Mouse (Mus musculus): ENCODE measurements around the gene Stat5b. TPM values are rescaled to one million over a fixed set of nuclear protein-coding genes. Genes with fewer than 3 reads are reported as not detected.

The Stat5b gene
- polyA plus RNA-seq, 1 experiment from 2014 or later = 26.8 TPM

DNA sequence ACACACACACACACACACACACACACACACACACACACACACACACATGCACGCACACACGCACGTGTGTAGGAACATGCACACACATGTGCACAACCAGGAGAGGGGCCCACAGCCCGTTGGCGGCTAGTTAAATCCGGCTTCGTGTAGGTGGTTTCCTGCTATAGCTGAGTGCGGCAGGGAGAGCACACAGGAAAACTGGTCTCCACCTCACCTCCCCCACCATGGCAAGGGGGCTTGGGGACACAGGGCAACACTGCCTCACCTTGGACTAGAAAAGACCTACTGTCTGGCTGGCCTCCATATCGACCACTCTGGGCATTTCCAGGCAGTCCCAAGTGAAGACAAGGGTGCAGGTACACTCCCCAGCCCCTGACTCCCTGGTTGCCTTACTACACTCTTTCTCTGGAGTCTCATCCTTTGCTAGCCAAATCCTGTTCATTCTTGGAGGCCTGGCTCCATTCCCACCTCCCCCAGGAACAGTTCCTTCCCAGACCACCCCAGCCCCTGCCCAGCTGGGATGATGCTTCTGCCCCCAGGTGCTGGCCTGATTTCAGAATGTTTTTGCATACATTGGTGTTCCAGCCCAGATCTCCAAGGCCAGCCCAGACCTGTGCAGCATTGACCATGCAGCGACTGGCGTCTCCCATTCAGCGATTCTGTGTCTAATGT lies 96.4 kb downstream of the Stat5b start:
- ChIA-PET POLR2A (no interaction called here), CTCF (no interaction called here)
- ATAC-seq (no peak), DNase-seq (ENCODE audit: low read depth, low spot score) (no peak)
- in situ Hi-C loops (cut with MboI; ENCODE audit: low pct_unique_long_range_greater_than_20kb) = no loop called here
- no peak for TF ChIP-seq CTCF (IDR thresholded peaks at IDR 0.05)
- peaks cover 12% of the 10 kb centered on the region for H3K27me3 ChIP-seq

GRCm38 (mm10) chr11:100752294-100752693 lies 98.2 kb downstream of the Stat5b start:
- TF ChIP-seq CTCF (IDR thresholded peaks at IDR 0.05) = no peak
- H3K27me3 ChIP-seq = peaks cover 4% of the 10 kb centered on the region
- in situ Hi-C loops (cut with MboI; ENCODE audit: low pct_unique_long_range_greater_than_20kb) = no loop called here
- POLR2A ChIA-PET = no interaction called here
- CTCF ChIA-PET = interaction anchor here (1.2 to 1.7 kb wide), 2 partner anchors 10 to 13 kb away, joined by 4 to 5 read pairs; no protein-coding TSS in a partner anchor
- ATAC-seq (no peak), DNase-seq (ENCODE audit: low read depth, low spot score) (no peak)

DNA sequence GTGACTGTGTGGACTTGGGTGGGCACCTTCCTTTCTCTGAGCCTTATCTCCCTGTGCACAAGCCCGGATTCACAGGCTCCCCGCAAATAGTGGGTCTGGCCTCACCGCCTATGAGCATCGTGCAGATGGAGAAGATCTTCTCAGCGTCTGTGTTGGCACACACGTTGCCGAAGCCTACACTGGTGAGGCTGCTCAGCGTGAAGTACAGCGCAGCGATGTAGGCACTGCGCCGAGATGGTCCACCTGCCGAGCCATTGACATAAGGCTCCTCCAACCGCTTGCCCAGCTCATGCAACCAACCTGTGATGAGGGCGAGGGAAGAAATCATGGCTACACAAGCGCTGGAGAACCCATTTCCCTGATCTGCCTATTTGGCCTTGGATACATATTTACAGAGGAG lies 100.4 kb downstream of the Stat5b start:
- ChIA-PET CTCF (no interaction called here), POLR2A (no interaction called here)
- ATAC-seq (no peak), DNase-seq (ENCODE audit: low read depth, low spot score) (no peak)
- in situ Hi-C loops (cut with MboI; ENCODE audit: low pct_unique_long_range_greater_than_20kb) = no loop called here
- H3K27me3 ChIP-seq = no peaks in the 10 kb centered on the region
- TF ChIP-seq CTCF (IDR thresholded peaks at IDR 0.05) = no peak

DNA sequence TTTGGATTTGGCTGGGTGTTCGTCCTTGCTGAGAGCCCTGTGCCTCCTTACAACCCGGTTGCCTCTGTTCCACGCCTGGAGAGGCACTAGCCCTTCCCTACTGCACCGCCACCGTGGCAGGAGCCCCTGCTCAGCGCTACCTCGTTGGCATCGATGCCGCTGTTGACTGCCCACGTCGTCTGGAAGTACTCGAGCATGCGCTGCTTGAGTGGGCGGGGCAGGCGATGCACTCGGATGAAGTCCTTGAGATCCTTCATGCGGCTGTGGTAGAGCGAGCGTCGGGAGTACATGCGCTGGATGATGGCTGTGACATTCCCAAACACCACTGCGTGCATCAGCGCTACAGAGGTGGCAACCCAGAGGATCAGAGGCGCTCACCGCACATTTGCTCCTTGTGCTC lies 101.1 kb downstream of the Stat5b start:
- no peak for TF ChIP-seq CTCF (IDR thresholded peaks at IDR 0.05)
- no peak for DNase-seq (ENCODE audit: low read depth, low spot score)
- CTCF ChIA-PET = no interaction called here
- in situ Hi-C loops (cut with MboI; ENCODE audit: low pct_unique_long_range_greater_than_20kb) = loop anchor here (10.0 kb wide), 1 partner anchor 205 kb away; no protein-coding TSS in a partner anchor
- ATAC-seq = no peak
- H3K27me3 ChIP-seq = no peaks in the 10 kb centered on the region
- POLR2A ChIA-PET = no interaction called here

GRCm38 (mm10) chr11:100748620-100749019 lies 101.9 kb downstream of the Stat5b start:
- H3K27me3 ChIP-seq = no peaks in the 10 kb centered on the region
- DNase-seq (ENCODE audit: low read depth, low spot score) (no peak), ATAC-seq (no peak)
- TF ChIP-seq CTCF (IDR thresholded peaks at IDR 0.05) = no peak
- ChIA-PET CTCF (no interaction called here), POLR2A (no interaction called here)
- in situ Hi-C loops (cut with MboI; ENCODE audit: low pct_unique_long_range_greater_than_20kb) = loop anchor here (10.0 kb wide), 1 partner anchor 206 kb away; no protein-coding TSS in a partner anchor

GRCm38 (mm10) chr11:100747114-100747513 lies 103.4 kb downstream of the Stat5b start:
- no peaks in the 10 kb centered on the region for H3K27me3 ChIP-seq
- DNase-seq (ENCODE audit: low read depth, low spot score) (no peak), ATAC-seq (no peak)
- ChIA-PET POLR2A (no interaction called here), CTCF (no interaction called here)
- no peak for TF ChIP-seq CTCF (IDR thresholded peaks at IDR 0.05)
- in situ Hi-C loops (cut with MboI; ENCODE audit: low pct_unique_long_range_greater_than_20kb) = loop anchor here (10.0 kb wide), 1 partner anchor 208 kb away; no protein-coding TSS in a partner anchor

DNA sequence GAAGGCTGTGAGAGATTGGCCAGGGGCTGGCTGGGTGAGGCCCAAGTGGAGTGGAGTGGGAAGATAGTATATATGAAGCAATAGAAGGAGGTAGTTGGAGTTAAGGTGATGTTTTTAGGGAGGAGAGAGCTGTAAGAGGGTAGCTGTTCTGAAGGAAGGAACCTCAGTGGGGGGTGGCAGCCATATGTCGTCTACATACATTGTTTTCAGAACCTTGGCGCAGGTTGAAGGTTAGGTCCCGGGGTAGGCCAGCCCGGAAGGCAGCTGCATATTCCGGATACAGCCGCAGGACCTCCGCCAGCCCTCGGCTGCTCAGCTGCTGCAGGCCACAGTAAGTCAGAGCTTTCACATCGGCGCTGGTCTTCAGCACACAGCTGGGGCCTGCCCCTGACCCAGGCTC lies 104.0 kb downstream of the Stat5b start:
- ChIA-PET CTCF (no interaction called here), POLR2A (no interaction called here)
- no peaks in the 10 kb centered on the region for H3K27me3 ChIP-seq
- TF ChIP-seq CTCF (IDR thresholded peaks at IDR 0.05) = no peak
- in situ Hi-C loops (cut with MboI; ENCODE audit: low pct_unique_long_range_greater_than_20kb) = loop anchor here (10.0 kb wide), 1 partner anchor 208 kb away; no protein-coding TSS in a partner anchor
- DNase-seq (ENCODE audit: low read depth, low spot score) = no peak
- no peak for ATAC-seq

DNA sequence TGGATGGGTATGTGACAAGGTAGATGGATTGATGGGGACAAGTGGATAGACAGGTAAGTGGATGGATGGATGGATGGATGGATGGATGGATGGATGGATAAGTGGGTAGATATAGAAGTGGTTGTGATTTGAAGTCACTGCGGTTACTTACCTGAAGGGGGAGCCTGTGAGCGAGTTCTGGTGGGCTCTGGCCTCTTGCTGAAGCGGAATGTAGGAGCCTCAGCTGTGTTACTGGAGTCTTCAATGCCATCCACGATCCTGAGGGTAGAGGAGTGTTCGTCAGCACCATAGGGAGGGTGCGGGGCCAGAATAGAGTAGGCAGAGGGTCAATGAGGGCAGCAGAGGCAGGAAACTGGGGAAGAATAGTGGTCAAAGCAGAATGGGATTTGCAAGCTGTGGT lies 105.4 kb downstream of the Stat5b start:
- no peak for TF ChIP-seq CTCF (IDR thresholded peaks at IDR 0.05)
- in situ Hi-C loops (cut with MboI; ENCODE audit: low pct_unique_long_range_greater_than_20kb) = loop anchor here (10.0 kb wide), 1 partner anchor 210 kb away; no protein-coding TSS in a partner anchor
- no peaks in the 10 kb centered on the region for H3K27me3 ChIP-seq
- ChIA-PET CTCF (interaction anchor here (0.9 kb wide), 1 partner anchor 213 kb away, joined by 3 read pairs; no protein-coding TSS in a partner anchor), POLR2A (interaction anchor here (0.7 kb wide), 1 partner anchor 23 kb away, joined by 3 read pairs; no protein-coding TSS in a partner anchor)
- ATAC-seq = no peak
- DNase-seq (ENCODE audit: low read depth, low spot score) = no peak

DNA sequence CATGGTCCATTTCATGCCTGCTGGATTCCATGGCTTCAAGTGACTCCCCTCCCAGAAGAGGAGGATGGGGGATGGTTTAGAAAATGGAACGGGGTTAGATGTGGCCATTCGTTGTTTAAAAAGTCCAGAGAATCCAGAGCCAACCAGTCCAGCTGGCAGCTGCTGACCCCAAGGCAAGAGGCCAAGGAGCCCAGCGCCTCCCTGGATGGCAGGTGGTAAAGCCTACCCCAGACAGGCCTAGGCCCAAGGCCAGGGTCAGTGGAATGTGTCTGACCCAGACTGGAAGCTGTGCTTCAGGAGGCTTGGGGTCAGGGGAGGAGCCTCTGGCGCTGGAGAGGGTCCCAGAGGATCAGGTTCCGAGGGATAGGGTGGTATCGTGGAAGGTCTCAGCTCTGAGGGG lies 109.2 kb downstream of the Stat5b start:
- DNase-seq (ENCODE audit: low read depth, low spot score) (no peak), ATAC-seq (no peak)
- POLR2A ChIA-PET = no interaction called here
- in situ Hi-C loops (cut with MboI; ENCODE audit: low pct_unique_long_range_greater_than_20kb) = loop anchor here (10.0 kb wide), 1 partner anchor 213 kb away; no protein-coding TSS in a partner anchor
- no peak for TF ChIP-seq CTCF (IDR thresholded peaks at IDR 0.05)
- CTCF ChIA-PET = interaction anchor here (1.4 kb wide), 1 partner anchor 12 kb away, joined by 4 read pairs; no protein-coding TSS in a partner anchor
- no peaks in the 10 kb centered on the region for H3K27me3 ChIP-seq

DNA sequence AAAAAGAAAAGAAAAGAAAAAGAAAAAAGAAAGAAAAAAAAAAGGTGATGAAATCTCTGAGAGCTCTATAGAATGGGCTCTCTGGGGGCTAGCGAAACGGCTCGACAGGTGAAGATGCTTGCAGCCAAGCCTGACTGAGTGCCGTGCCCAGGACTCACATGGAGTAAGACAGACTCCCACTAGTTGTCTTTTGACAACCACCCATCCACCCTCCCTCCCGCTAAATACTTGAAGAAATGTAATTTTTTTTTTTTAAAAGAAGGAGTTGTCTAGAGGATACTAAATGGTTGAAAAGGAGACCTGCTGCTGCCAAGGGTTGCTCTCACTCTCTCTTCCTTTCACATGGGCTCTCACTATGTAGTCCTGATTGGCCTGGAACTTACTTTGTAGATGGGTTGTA lies 111.8 kb downstream of the Stat5b start:
- CTCF ChIA-PET = interaction anchor here (1.9 kb wide), 1 partner anchor 13 kb away, joined by 5 read pairs; no protein-coding TSS in a partner anchor
- in situ Hi-C loops (cut with MboI; ENCODE audit: low pct_unique_long_range_greater_than_20kb) = no loop called here
- ATAC-seq (no peak), DNase-seq (ENCODE audit: low read depth, low spot score) (no peak)
- no peaks in the 10 kb centered on the region for H3K27me3 ChIP-seq
- TF ChIP-seq CTCF (IDR thresholded peaks at IDR 0.05) = no peak
- POLR2A ChIA-PET = no interaction called here

DNA sequence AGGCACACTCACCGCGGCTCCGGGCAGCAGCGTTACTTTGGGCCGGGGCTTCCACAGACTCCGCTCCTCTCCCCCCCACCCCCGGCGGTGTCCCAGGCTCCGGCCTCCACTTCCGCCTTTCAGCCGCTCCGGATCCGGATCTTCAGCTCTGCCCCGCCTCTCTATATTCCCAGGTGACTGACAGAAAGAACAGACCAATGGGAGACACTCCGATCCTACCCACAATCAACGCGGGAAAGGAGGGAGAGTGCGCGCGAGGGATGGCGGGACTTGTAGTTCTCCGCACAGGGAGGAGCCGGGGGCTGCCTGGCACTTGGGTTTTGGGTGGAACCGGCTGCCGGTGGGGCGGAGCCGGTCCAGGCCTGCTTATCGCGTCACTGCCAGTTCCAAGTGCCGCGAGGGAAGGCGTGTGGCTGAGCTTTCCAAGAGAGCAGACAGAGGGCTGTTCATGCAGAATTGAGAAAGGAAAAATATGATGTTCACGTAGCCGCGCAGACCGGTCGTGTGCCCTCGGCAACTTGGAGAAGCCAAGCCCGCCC lies 112.4 kb downstream of the Stat5b start, which contains the start of gene Rab5c:
Gene Rab5c, minus strand, starts transcription at position 150 of the 539 bp plus-strand sequence.
- TF ChIP-seq CTCF (IDR thresholded peaks at IDR 0.05) = no peak
- in situ Hi-C loops (cut with MboI; ENCODE audit: low pct_unique_long_range_greater_than_20kb) = no loop called here
- no peaks in the 10 kb centered on the region for H3K27me3 ChIP-seq
- DNase-seq (ENCODE audit: low read depth, low spot score) = peak; percentile 87
- ChIA-PET CTCF (no interaction called here), POLR2A (no interaction called here)
- ATAC-seq = peak; percentile 96
